Mouse (Mus musculus) frontal cortex, postnatal 10 days (tissue): ENCODE results near the gene Sp2.
A peak's percentile ranks its signal among the peaks of the same experiment; 100 is the strongest.

ENCODE experiments used
- DNase-seq, 2 experiments: peaks; one replicate each; pipeline ENCODE4 v3.0.0; 2022; ENCODE audit warnings: low spot score in 2 of 2, mixed read lengths in 1 of 2

Sp2 gene

DNA sequence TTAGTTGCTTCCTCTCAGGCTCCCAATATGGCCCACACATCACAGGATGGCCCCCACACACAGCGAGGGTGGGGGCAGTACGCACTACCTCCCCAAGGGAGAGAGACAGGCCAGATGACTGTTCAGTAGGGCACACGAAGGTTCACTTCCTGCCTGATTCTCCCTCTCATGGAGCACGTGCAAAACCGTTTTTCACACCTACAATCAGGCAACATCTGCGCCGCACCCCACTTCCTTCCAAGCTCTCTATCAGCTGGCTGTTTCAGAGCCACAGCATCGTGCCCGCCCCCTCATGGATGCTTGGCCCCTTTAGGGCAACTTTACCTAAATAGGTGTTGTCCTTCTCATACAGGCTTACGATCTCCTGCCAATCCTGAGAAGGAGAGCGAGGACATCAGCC lies 70.1 kb downstream of the Sp2 start:
- DNase-seq = no peak

DNA sequence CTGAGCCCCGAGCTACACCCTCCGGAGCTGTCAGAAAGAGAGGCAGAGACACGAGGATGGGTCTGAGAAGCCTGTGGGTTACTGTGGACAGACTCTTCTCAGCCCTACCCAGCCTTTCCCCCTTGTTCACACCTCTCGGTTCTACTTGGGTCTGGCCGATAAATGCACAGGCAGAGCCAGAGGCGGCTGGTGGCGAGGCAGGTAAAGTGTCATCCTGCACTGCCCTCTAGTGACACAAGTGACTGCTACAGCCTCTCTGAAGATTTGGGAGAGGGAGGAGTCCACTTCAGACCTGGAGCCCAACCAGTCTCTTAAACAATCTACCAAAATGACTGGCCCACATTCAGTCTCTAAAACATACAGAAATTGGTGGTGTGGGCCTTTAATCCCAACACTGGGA lies 72.8 kb downstream of the Sp2 start:
- DNase-seq = peak; percentile 59 to 80

DNA sequence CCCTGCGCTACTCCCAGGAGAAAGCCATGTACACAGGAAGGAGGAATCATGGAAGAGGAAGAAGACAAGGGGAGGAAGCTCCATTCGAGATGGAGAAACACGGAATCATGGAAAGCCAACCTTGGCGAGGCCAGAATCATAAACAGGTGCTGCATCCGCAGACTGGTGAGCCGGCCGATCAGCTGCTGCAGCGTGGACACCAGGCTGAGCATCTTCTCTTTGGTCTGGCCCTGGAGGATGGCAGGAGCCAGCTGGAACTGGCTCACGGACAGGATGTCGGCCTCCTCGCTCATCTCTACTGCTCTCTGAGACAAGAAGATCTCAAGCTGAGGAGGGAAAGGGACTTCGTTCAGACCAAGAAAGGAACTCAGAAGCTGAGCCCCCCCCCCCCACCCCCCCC lies 74.2 kb downstream of the Sp2 start:
- no peak for DNase-seq

GRCm38 (mm10) chr11:96906431-96907161 lies 76.2 kb downstream of the Sp2 start:
- DNase-seq = no peak
